Mouse (Mus musculus): Measurements from ENCODE around the gene G0s2. TPM values are rescaled to one million over a fixed set of nuclear protein-coding genes. Genes with fewer than 3 reads are reported as not detected.
A peak's percentile ranks its signal among the peaks of the same experiment; 100 is the strongest.

Gene G0s2
- polyA plus RNA-seq, 1 experiment from 2014 or later: 17.9 TPM

GRCm38 (mm10) chr1:193279492-193279891, 6.5 kb upstream of the G0s2 start:
- no peak overlapping the region for H3K9ac ChIP-seq (ENCODE audit: low read depth, low read length)
- no peaks in the 10 kb centered on the region for H3K27me3 ChIP-seq (ENCODE audit: control insufficient read depth, insufficient read depth, low read length)

GRCm38 (mm10) chr1:193278414-193279045, 5.5 kb upstream of the G0s2 start:
- no peak for ATAC-seq (ENCODE audit: low FRiP score, low TSS enrichment)
- no peaks in the 10 kb centered on the region for H3K36me3 ChIP-seq (ENCODE audit: control insufficient read depth, insufficient read depth, low read length)
- no peak overlapping the region for H3K27ac ChIP-seq (ENCODE audit: low read depth, low read length)
- H3K27me3 ChIP-seq (ENCODE audit: control insufficient read depth, insufficient read depth, low read length): no peaks in the 10 kb centered on the region
- H3K4me1 ChIP-seq (ENCODE audit: control insufficient read depth, insufficient read depth, low read length): 0 out of 2 replicates have a peak, but pooled peaks cover under 1% of the 10 kb centered on the region
- no peaks in the 10 kb centered on the region for H3K9me3 ChIP-seq (ENCODE audit: control insufficient read depth, low read length)
- H3K4me3 ChIP-seq (ENCODE audit: low read length): no peak overlapping the region
- H3K9ac ChIP-seq (ENCODE audit: low read depth, low read length): no peak overlapping the region
- H3K4me2 ChIP-seq (replicated peaks; ENCODE audit: low read depth, low read length): no peak overlapping the region
- WGBS: 45% methylated on average over 6 of the region's 6 CpGs

More at GRCm38 (mm10) chr1:193279492-193279891, 6.5 kb upstream of the G0s2 start:
- Histone ChIP-seq H3K4me1 (ENCODE audit: control insufficient read depth, insufficient read depth, low read length) (no peaks in the 10 kb centered on the region), H3K4me2 (replicated peaks; ENCODE audit: low read depth, low read length) (no peak overlapping the region), H3K36me3 (ENCODE audit: control insufficient read depth, insufficient read depth, low read length) (no peaks in the 10 kb centered on the region), H3K4me3 (ENCODE audit: low read length) (no peak overlapping the region), H3K27ac (ENCODE audit: low read depth, low read length) (no peak overlapping the region), H3K9me3 (ENCODE audit: control insufficient read depth, low read length) (no peaks in the 10 kb centered on the region)
- WGBS: 81% methylated on average over 4 of the region's 4 CpGs
- no peak for ATAC-seq (ENCODE audit: low FRiP score, low TSS enrichment)

GRCm38 (mm10) chr1:193274407-193275071, 1.5 kb upstream of the G0s2 start:
- 0 out of 2 replicates have a peak, but pooled peaks cover 3% of the 10 kb centered on the region for H3K4me1 ChIP-seq (ENCODE audit: control insufficient read depth, insufficient read depth, low read length)
- H3K36me3 ChIP-seq (ENCODE audit: control insufficient read depth, insufficient read depth, low read length): no peaks in the 10 kb centered on the region
- H3K27me3 ChIP-seq (ENCODE audit: control insufficient read depth, insufficient read depth, low read length): no peaks in the 10 kb centered on the region
- no peak for ATAC-seq (ENCODE audit: low FRiP score, low TSS enrichment)
- H3K27ac ChIP-seq (ENCODE audit: low read depth, low read length): no peak overlapping the region
- no peak overlapping the region for H3K4me3 ChIP-seq (ENCODE audit: low read length)
- WGBS: 72% methylated on average over 8 of the region's 8 CpGs
- H3K4me2 ChIP-seq (replicated peaks; ENCODE audit: low read depth, low read length): no peak overlapping the region
- H3K9ac ChIP-seq (ENCODE audit: low read depth, low read length): no peak overlapping the region
- no peaks in the 10 kb centered on the region for H3K9me3 ChIP-seq (ENCODE audit: control insufficient read depth, low read length)

GRCm38 (mm10) chr1:193272137-193272915, 691 bp downstream of the G0s2 start:
- no peaks in the 10 kb centered on the region for H3K27me3 ChIP-seq (ENCODE audit: control insufficient read depth, insufficient read depth, low read length)
- no peaks in the 10 kb centered on the region for H3K36me3 ChIP-seq (ENCODE audit: control insufficient read depth, insufficient read depth, low read length)
- H3K4me3 ChIP-seq (ENCODE audit: low read length): peak overlapping the region; percentile 32
- peak overlapping the region; percentile 42; the same call in 1 of the 2 replicates for H3K27ac ChIP-seq (ENCODE audit: low read depth, low read length)
- 14% methylated on average over 24 of the region's 24 CpGs for WGBS
- peak overlapping the region; percentile 54 for H3K4me2 ChIP-seq (replicated peaks; ENCODE audit: low read depth, low read length)
- H3K9me3 ChIP-seq (ENCODE audit: control insufficient read depth, low read length): no peaks in the 10 kb centered on the region
- peak overlapping the region; percentile 47 for H3K9ac ChIP-seq (ENCODE audit: low read depth, low read length)
- ATAC-seq (ENCODE audit: low FRiP score, low TSS enrichment): peak; percentile 58
- H3K4me1 ChIP-seq (ENCODE audit: control insufficient read depth, insufficient read depth, low read length): 0 out of 2 replicates have a peak, but pooled peaks cover 3% of the 10 kb centered on the region

- H3K9me3 ChIP-seq (ENCODE audit: control insufficient read depth, low read length): no peaks in the 10 kb centered on the region
- no peaks in the 10 kb centered on the region for H3K36me3 ChIP-seq (ENCODE audit: control insufficient read depth, insufficient read depth, low read length)
- H3K4me2 ChIP-seq (replicated peaks; ENCODE audit: low read depth, low read length): no peak overlapping the region
- H3K4me3 ChIP-seq (ENCODE audit: low read length): no peak overlapping the region
- WGBS: 46% methylated on average over 6 of the region's 6 CpGs
- no peak for ATAC-seq (ENCODE audit: low FRiP score, low TSS enrichment)
- H3K27ac ChIP-seq (ENCODE audit: low read depth, low read length): no peak overlapping the region
- H3K4me1 ChIP-seq (ENCODE audit: control insufficient read depth, insufficient read depth, low read length): 0 out of 2 replicates have a peak, but pooled peaks cover 3% of the 10 kb centered on the region
- H3K9ac ChIP-seq (ENCODE audit: low read depth, low read length): no peak overlapping the region
- no peaks in the 10 kb centered on the region for H3K27me3 ChIP-seq (ENCODE audit: control insufficient read depth, insufficient read depth, low read length)
Observed at GRCm38 (mm10) chr1:193270965-193271763, 1.9 kb downstream of the G0s2 start.

GRCm38 (mm10) chr1:193265734-193266133, 7.3 kb downstream of the G0s2 start:
- Histone ChIP-seq H3K9ac (ENCODE audit: low read depth, low read length) (no peak overlapping the region), H3K27me3 (ENCODE audit: control insufficient read depth, insufficient read depth, low read length) (no peaks in the 10 kb centered on the region), H3K4me3 (ENCODE audit: low read length) (no peak overlapping the region), H3K36me3 (ENCODE audit: control insufficient read depth, insufficient read depth, low read length) (no peaks in the 10 kb centered on the region), H3K27ac (ENCODE audit: low read depth, low read length) (no peak overlapping the region), H3K4me2 (replicated peaks; ENCODE audit: low read depth, low read length) (no peak overlapping the region), H3K9me3 (ENCODE audit: control insufficient read depth, low read length) (no peaks in the 10 kb centered on the region), H3K4me1 (ENCODE audit: control insufficient read depth, insufficient read depth, low read length) (peaks cover 3% of the 10 kb centered on the region)
- ATAC-seq (ENCODE audit: low FRiP score, low TSS enrichment): no peak

- WGBS: 84% methylated on average over 5 of the region's 5 CpGs
- no peak for ATAC-seq (ENCODE audit: low FRiP score, low TSS enrichment)
- Histone ChIP-seq H3K9ac (ENCODE audit: low read depth, low read length) (no peak within 1 kb of the TSS), H3K9me3 (ENCODE audit: control insufficient read depth, low read length) (no peaks in the 10 kb centered on the region), H3K4me3 (ENCODE audit: low read length) (no peak within 1 kb of the TSS), H3K36me3 (ENCODE audit: control insufficient read depth, insufficient read depth, low read length) (no peaks in the 10 kb centered on the region), H3K27me3 (ENCODE audit: control insufficient read depth, insufficient read depth, low read length) (no peaks in the 10 kb centered on the region), H3K4me1 (ENCODE audit: control insufficient read depth, insufficient read depth, low read length) (peaks cover 3% of the 10 kb centered on the region), H3K4me2 (replicated peaks; ENCODE audit: low read depth, low read length) (no peak within 1 kb of the TSS), H3K27ac (ENCODE audit: low read depth, low read length) (no peak within 1 kb of the TSS)
Observed at GRCm38 (mm10) chr1:193263955-193264598, 8.9 kb downstream of the G0s2 start, which contains the start of gene Hsd11b1. Gene Hsd11b1 (minus strand): TSS chr1:193264075.

All from kidney, embryonic 14.5 days (tissue).